Mouse (Mus musculus) left cerebral cortex, adult 2 months (tissue): Measurements from ENCODE around the gene Stard8. TPM values are rescaled to one million over a fixed set of nuclear protein-coding genes. Genes with fewer than 3 reads are reported as not detected.
"Not testable (repeated sequence)": the region's sequence is repeated elsewhere in the genome, so short reads cannot be mapped to it uniquely, and the experiment has no call there.

Experiments used
- DNase-seq, 2 experiments: peaks; one replicate each; pipeline ENCODE4 v3.0.0; 2021 to 2022; ENCODE audit warnings: low spot score in 2 of 2, mixed read lengths in 1 of 2; ENCODE audit errors: extremely low spot score in 1 of 2
- H3K27ac ChIP-seq: fragments of 200-600 bp; 2 replicates; pipeline ENCODE4 v1.8.1; 2022
- H3K4me3 ChIP-seq: fragments of 200-600 bp; 2 replicates; pipeline ENCODE4 v1.8.1; 2022
- CTCF ChIP-seq: fragments of 200-600 bp; IDR thresholded peaks from 2 replicates; pipeline ENCODE4 v1.8.1; 2022; ENCODE audit warnings: antibody characterized with exemption, mild to moderate bottlenecking, moderate library complexity
- intact Hi-C: fragments of 180-260 bp; cut with DNase I; formaldehyde crosslinking; loops from one replicate; pipeline ENCODE4 v1.15.1; 2025
- long read RNA-seq, 2 experiments: library from polyadenylated mRNA; stranded (forward); transcript quantifications; one replicate each; pipeline ENCODE4 v2.0.0; 2021; ENCODE audit warnings: borderline mapping rate in 2 of 2
- total RNA-seq, 2 experiments: library from RNA; stranded (reverse); gene quantifications; 2 replicates each; pipeline ENCODE4 v1.2.3; 2021

Gene Stard8
- total RNA-seq = 10 to 100 TPM; 49.6 to 49.7 TPM
- long read RNA-seq, experiment 1, full-length matches to known transcripts = 7 of 45 reads
- long read RNA-seq, experiment 1, partial matches to known transcripts = 15 of 45 reads
- long read RNA-seq, experiment 1, other reads (novel, unspliced or antisense) = 23 of 45 reads
- long read RNA-seq, experiment 2, full-length matches to known transcripts = 1 of 29 reads
- long read RNA-seq, experiment 2, partial matches to known transcripts = 4 of 29 reads
- long read RNA-seq, experiment 2, other reads (novel, unspliced or antisense) = 24 of 29 reads

- no peak for DNase-seq
- no peak within 1 kb of the TSS for H3K4me3 ChIP-seq
- TF ChIP-seq CTCF = no peak
- no peak within 1 kb of the TSS for H3K27ac ChIP-seq
- intact Hi-C loops = no loop called here
These were observed at the start of gene Stard8 for GRCm38 (mm10) chrX:99003046-99003445. Gene Stard8, plus strand, starts transcription at chrX:99003248.

GRCm38 (mm10) chrX:98953941-98954340 lies 49.1 kb upstream of the Stard8 start:
- peak; percentile 61 for TF ChIP-seq CTCF
- DNase-seq = no peak

GRCm38 (mm10) chrX:98958287-98958686 lies 44.8 kb upstream of the Stard8 start:
- intact Hi-C loops = no loop called here
- no peak for DNase-seq

More at GRCm38 (mm10) chrX:98953941-98954340, 49.1 kb upstream of the Stard8 start:
- no peak overlapping the region for H3K4me3 ChIP-seq
- intact Hi-C loops = no loop called here
- H3K27ac ChIP-seq = no peak overlapping the region

GRCm38 (mm10) chrX:98959050-98959449 lies 44.0 kb upstream of the Stard8 start:
- no peak for DNase-seq
- Histone ChIP-seq H3K27ac (no peak overlapping the region), H3K4me3 (no peak overlapping the region)
- intact Hi-C loops = no loop called here
- no peak for TF ChIP-seq CTCF

More at GRCm38 (mm10) chrX:98958287-98958686, 44.8 kb upstream of the Stard8 start:
- Histone ChIP-seq H3K4me3 (no peak overlapping the region), H3K27ac (no peak overlapping the region)
- no peak for TF ChIP-seq CTCF

- no peak for DNase-seq
- H3K4me3 ChIP-seq = no peak overlapping the region
- intact Hi-C loops = no loop called here
- TF ChIP-seq CTCF = no peak
- no peak overlapping the region for H3K27ac ChIP-seq
These were observed 39.3 kb upstream of the Stard8 start for GRCm38 (mm10) chrX:98963742-98964141.

GRCm38 (mm10) chrX:98964513-98964912 lies 38.5 kb upstream of the Stard8 start:
- intact Hi-C loops = no loop called here
- Histone ChIP-seq H3K4me3 (no peak overlapping the region), H3K27ac (no peak overlapping the region)
- no peak for TF ChIP-seq CTCF
- DNase-seq = no peak

- DNase-seq, intact Hi-C loops, H3K27ac ChIP-seq: not testable (repeated sequence)
These were observed 16.4 kb upstream of the Stard8 start for GRCm38 (mm10) chrX:98986611-98987010.

GRCm38 (mm10) chrX:98989574-98989973 lies 13.5 kb upstream of the Stard8 start:
- DNase-seq = peak; percentile 22 to 52
- no peak overlapping the region for H3K4me3 ChIP-seq
- intact Hi-C loops = no loop called here
- peak; percentile 75 for TF ChIP-seq CTCF
- H3K27ac ChIP-seq = no peak overlapping the region

More at GRCm38 (mm10) chrX:98986611-98987010, 16.4 kb upstream of the Stard8 start:
- not testable (repeated sequence) for H3K4me3 ChIP-seq
- TF ChIP-seq CTCF = peak; percentile 43

GRCm38 (mm10) chrX:99002065-99002464 lies 983 bp upstream of the Stard8 start:
- no peak overlapping the region for H3K27ac ChIP-seq
- TF ChIP-seq CTCF = no peak
- no peak overlapping the region for H3K4me3 ChIP-seq
- no peak for DNase-seq
- intact Hi-C loops = no loop called here

- DNase-seq = no peak
- intact Hi-C loops = no loop called here
- H3K27ac ChIP-seq = no peak overlapping the region
- TF ChIP-seq CTCF = no peak
- H3K4me3 ChIP-seq = no peak overlapping the region
These were observed 7.5 kb downstream of the Stard8 start for GRCm38 (mm10) chrX:99010581-99010980.

- Histone ChIP-seq H3K4me3 (no peak overlapping the region), H3K27ac (no peak overlapping the region)
- intact Hi-C loops = no loop called here
- no peak for TF ChIP-seq CTCF
- no peak for DNase-seq
These were observed 8.2 kb downstream of the Stard8 start for GRCm38 (mm10) chrX:99011281-99011680.

GRCm38 (mm10) chrX:99012486-99012885 lies 9.4 kb downstream of the Stard8 start:
- Histone ChIP-seq H3K4me3 (no peak overlapping the region), H3K27ac (no peak overlapping the region)
- intact Hi-C loops = no loop called here
- DNase-seq = no peak
- no peak for TF ChIP-seq CTCF

GRCm38 (mm10) chrX:99015705-99016104 lies 12.7 kb downstream of the Stard8 start:
- no peak overlapping the region for H3K27ac ChIP-seq
- no peak for TF ChIP-seq CTCF
- no peak overlapping the region for H3K4me3 ChIP-seq
- intact Hi-C loops = no loop called here
- no peak for DNase-seq
